In genomic region chr3:103535207-103535606, GRCm38 (mm10) we compare ENCODE assay signal across 31 mouse cellular contexts. TPM values are rescaled to one million over a fixed set of nuclear protein-coding genes. Genes with fewer than 3 reads are reported as not detected.
"Had no signal": no experiment of that assay in that cellular context is flagged by ENCODE, and none has a peak within 500 bp of the region (broad histone marks: within the 10 kb centered on the region; RNA-seq: fewer than 3 reads in every experiment).

No protein-coding gene starts in this region.

- H3K9ac ChIP-seq: heart, embryonic 12.5 days; hindbrain, embryonic 12.5 days; hindbrain, embryonic 14.5 days; intestine, embryonic 15.5 days; limb, embryonic 13.5 days; limb, embryonic 15.5 days; liver, embryonic 12.5 days had no signal

- H3K4me1 ChIP-seq: intestine, embryonic 15.5 days; limb, embryonic 15.5 days; liver, embryonic 12.5 days had no signal

- H3K4me3 ChIP-seq: heart, embryonic 10.5 days; heart, embryonic 12.5 days; hindbrain, embryonic 10.5 days; hindbrain, embryonic 12.5 days; intestine, embryonic 15.5 days; layer of hippocampus, adult 2 months; limb, embryonic 13.5 days; limb, embryonic 15.5 days; liver, embryonic 12.5 days had no signal

- H3K27me3 ChIP-seq: heart, embryonic 12.5 days; intestine, embryonic 15.5 days; limb, embryonic 13.5 days; limb, embryonic 15.5 days; liver, embryonic 12.5 days had no signal

- DNase-seq: gastrocnemius, postnatal 25 days; heart, adult 18-20 months; heart, postnatal 10 days; heart, postnatal 4 days; kidney, adult 18-20 months; kidney, adult 8-10 months; kidney, postnatal 10 days; kidney, postnatal 25 days; kidney, postnatal 4 days; layer of hippocampus, postnatal 36 days; left cerebral cortex, postnatal 4 days had no signal

- H3K27ac ChIP-seq: heart, embryonic 10.5 days; hindbrain, embryonic 10.5 days; hindbrain, embryonic 12.5 days; hindbrain, embryonic 14.5 days; intestine, embryonic 15.5 days; layer of hippocampus, adult 2 months; limb, embryonic 13.5 days; limb, embryonic 15.5 days; liver, embryonic 12.5 days had no signal

- H3K4me2 ChIP-seq: heart, embryonic 12.5 days; hindbrain, embryonic 12.5 days; hindbrain, embryonic 14.5 days; intestine, embryonic 15.5 days; limb, embryonic 13.5 days; limb, embryonic 15.5 days; liver, embryonic 12.5 days had no signal

- H3K36me3 ChIP-seq: heart, embryonic 10.5 days; heart, embryonic 12.5 days; hindbrain, embryonic 10.5 days; hindbrain, embryonic 12.5 days; intestine, embryonic 15.5 days; limb, embryonic 13.5 days; limb, embryonic 15.5 days; liver, embryonic 12.5 days had no signal

- ATAC-seq: hindbrain, embryonic 16.5 days; inflammation-experienced regulatory T-cells, adult 6 months; intestine, embryonic 15.5 days; intestine, postnatal 0 days; liver, embryonic 12.5 days had no signal

- H3K9me3 ChIP-seq: heart, embryonic 10.5 days; heart, embryonic 12.5 days; hindbrain, embryonic 10.5 days; hindbrain, embryonic 12.5 days; intestine, embryonic 15.5 days; limb, embryonic 13.5 days; limb, embryonic 15.5 days; liver, embryonic 12.5 days had no signal

RNA-seq across cellular contexts. Expression of gene Syt6, which starts 39.8 kb away (rescaled TPM):
- total RNA-seq: gastrocnemius, adult 18-20 months; gastrocnemius, adult 8-10 months; gastrocnemius, postnatal 25 days; gastrocnemius, postnatal 4 days; granulocyte monocyte progenitor cell, adult 5-6 weeks; heart, adult 18-20 months; heart, adult 8-10 months; heart, postnatal 10 days; heart, postnatal 25 days; heart, postnatal 4 days; liver, adult 2 months had no signal
- polyA plus RNA-seq: inflammation-experienced regulatory T-cells, adult 6 months; liver, adult 2 months had no signal
